Mouse (Mus musculus): ENCODE results near the gene Ptpro. TPM values are rescaled to one million over a fixed set of nuclear protein-coding genes. Genes with fewer than 3 reads are reported as not detected.

The Ptpro gene
- total and polyA plus RNA-seq, 3 experiments: 0.05 TPM; not detected in 2

- DNase-seq (ENCODE audit: low spot score) (no peak), ATAC-seq (ENCODE audit: extremely low read depth, insufficient number of reproducible peaks, low FRiP score, poor library complexity, severe bottlenecking) (no peak)
- Histone ChIP-seq H3K9me3 (replicated peaks) (peaks cover 70% of the 10 kb centered on the region), H3K4me3 (ENCODE audit: low read depth, low read length) (no peak overlapping the region), H3K36me3 (replicated peaks) (no peaks in the 10 kb centered on the region), H3K27me3 (ENCODE audit: insufficient read depth, low read length) (no peaks in the 10 kb centered on the region), H3K4me1 (ENCODE audit: insufficient read depth, low read depth, low read length) (no peaks in the 10 kb centered on the region)
- no peak for TF ChIP-seq TAL1 (conservative IDR thresholded peaks at IDR 0.05; ENCODE audit: low read depth, low read length)
- TF ChIP-seq GATA2 (IDR thresholded peaks at IDR 0.05; ENCODE audit: borderline replicate concordance, low read depth, low read length): no peak
- no peak for TF ChIP-seq POLR2AphosphoS5 (IDR thresholded peaks at IDR 0.05; ENCODE audit: insufficient replicate concordance, low read depth, low read length)
- TF ChIP-seq CTCF (IDR thresholded peaks at IDR 0.05; ENCODE audit: low read depth, low read length): no peak
- no peak for TF ChIP-seq GATA1 (IDR thresholded peaks at IDR 0.05; ENCODE audit: borderline replicate concordance, low read length)
These were observed 257.4 kb downstream of the Ptpro start for GRCm38 (mm10) chr6:137509341-137510045.

GRCm38 (mm10) chr6:137512753-137513152 lies 260.6 kb downstream of the Ptpro start:
- TF ChIP-seq TAL1 (conservative IDR thresholded peaks at IDR 0.05; ENCODE audit: low read depth, low read length) (no peak), GATA2 (IDR thresholded peaks at IDR 0.05; ENCODE audit: borderline replicate concordance, low read depth, low read length) (no peak), POLR2AphosphoS5 (IDR thresholded peaks at IDR 0.05; ENCODE audit: insufficient replicate concordance, low read depth, low read length) (no peak), GATA1 (IDR thresholded peaks at IDR 0.05; ENCODE audit: borderline replicate concordance, low read length) (no peak), CTCF (IDR thresholded peaks at IDR 0.05; ENCODE audit: low read depth, low read length) (no peak)
- DNase-seq (ENCODE audit: low spot score): no peak
- Histone ChIP-seq H3K36me3 (replicated peaks) (no peaks in the 10 kb centered on the region), H3K4me1 (ENCODE audit: insufficient read depth, low read depth, low read length) (no peaks in the 10 kb centered on the region), H3K9me3 (replicated peaks) (peaks cover 57% of the 10 kb centered on the region), H3K27me3 (ENCODE audit: insufficient read depth, low read length) (no peaks in the 10 kb centered on the region), H3K4me3 (ENCODE audit: low read depth, low read length) (no peak overlapping the region)
- no peak for ATAC-seq (ENCODE audit: extremely low read depth, insufficient number of reproducible peaks, low FRiP score, poor library complexity, severe bottlenecking)

Other genes with a start within 250 kb of the Ptpro start
- gene Rerg, start 81.8 kb upstream of the Ptpro start, total RNA-seq (2014; fragmentation: Nextera tagmentation): not detected in 2 replicates
- 0.05 TPM in 1 of 2 replicates, not detected in the other for gene Rerg, start 81.8 kb upstream of the Ptpro start, total RNA-seq (2017)
- gene Rerg, start 81.8 kb upstream of the Ptpro start, polyA plus RNA-seq (2012): not detected in 2 replicates